Mouse (Mus musculus): ENCODE measurements around the gene Ckb.

Gene Ckb

GRCm38 (mm10) chr12:111670371-111670971 lies 1.7 kb downstream of the Ckb start:
- in situ Hi-C loops (cut with MboI, MseI) = no loop called here

- in situ Hi-C loops (cut with MboI, MseI) = no loop called here
Observed at GRCm38 (mm10) chr12:111669961-111670360, 2.2 kb downstream of the Ckb start.

- in situ Hi-C loops (cut with MboI, MseI) = no loop called here
Observed at GRCm38 (mm10) chr12:111669000-111669788, 2.9 kb downstream of the Ckb start.

- in situ Hi-C loops (cut with MboI, MseI) = no loop called here
Observed at GRCm38 (mm10) chr12:111668457-111668912, 3.7 kb downstream of the Ckb start.

GRCm38 (mm10) chr12:111667421-111667820 lies 4.7 kb downstream of the Ckb start:
- in situ Hi-C loops (cut with MboI, MseI) = no loop called here

- in situ Hi-C loops (cut with MboI, MseI) = no loop called here
Observed at GRCm38 (mm10) chr12:111666380-111666779, 5.8 kb downstream of the Ckb start.

DNA sequence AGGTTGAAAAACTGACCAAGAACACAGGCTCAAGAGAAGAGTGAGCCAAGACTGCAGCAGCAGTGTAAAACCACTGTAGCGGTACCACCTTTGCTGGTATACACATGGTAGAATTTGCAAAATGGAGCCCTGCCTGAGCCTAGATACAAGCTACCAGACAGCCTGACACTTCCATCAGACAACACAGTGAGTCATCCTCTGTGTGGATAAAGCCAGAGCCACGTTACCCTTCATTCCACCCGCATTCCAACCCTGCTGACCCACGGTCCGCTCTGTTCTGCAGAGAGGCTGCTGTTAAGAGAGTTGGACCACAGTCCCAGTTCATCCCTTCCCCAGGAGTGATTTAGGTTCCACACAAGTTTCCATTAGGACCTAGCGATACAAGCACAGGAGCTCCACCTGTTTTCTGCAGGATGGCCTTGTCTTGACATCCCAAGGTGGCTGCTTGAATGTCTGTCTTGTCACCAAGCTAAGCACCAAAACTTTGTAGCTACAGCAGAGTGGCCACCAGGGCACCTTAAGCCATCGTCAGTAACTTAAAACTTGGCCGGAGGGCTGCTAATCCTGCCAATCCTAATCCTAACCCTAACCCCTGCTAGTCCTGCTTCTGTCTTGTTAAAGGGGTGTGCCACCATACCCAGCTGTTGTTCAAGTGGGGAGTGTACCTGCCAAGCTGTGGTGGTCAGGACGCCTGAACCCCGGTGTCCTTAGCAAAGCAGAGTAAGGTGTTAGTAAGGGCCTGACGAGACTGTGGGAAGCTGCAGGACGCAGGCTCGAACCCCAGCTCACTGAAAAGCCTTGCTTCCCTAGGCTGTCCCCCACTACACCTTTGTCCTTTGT lies 6.9 kb downstream of the Ckb start:
- in situ Hi-C loops (cut with MboI, MseI) = no loop called here

GRCm38 (mm10) chr12:111664144-111664634 lies 7.9 kb downstream of the Ckb start:
- in situ Hi-C loops (cut with MboI, MseI) = loop anchor here (5.0 kb wide), 2 partner anchors 33 to 107 kb away; no protein-coding TSS in a partner anchor

GRCm38 (mm10) chr12:111663228-111664143 lies 8.7 kb downstream of the Ckb start:
- in situ Hi-C loops (cut with MboI, MseI) = loop anchor here (5.0 kb wide), 2 partner anchors 34 to 106 kb away; no protein-coding TSS in a partner anchor

DNA sequence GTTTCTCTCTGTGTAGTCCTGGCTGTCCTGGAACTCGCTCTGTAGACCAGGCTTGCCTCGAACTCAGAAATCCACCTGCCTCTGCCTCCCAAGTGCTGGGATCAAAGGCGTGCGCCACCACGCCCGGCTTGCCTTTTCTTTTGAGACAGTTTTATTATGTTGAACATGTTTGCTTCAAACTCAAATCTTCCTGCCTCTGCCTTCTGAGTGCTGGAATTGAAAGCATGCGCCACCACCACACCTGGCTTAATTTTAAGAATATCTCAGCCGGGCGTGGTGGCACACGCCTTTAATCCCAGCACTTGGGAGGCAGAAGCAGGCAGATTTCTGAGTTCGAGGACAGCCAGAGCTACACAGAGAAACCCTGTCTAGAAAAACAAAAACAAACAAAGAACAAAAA lies 10.6 kb downstream of the Ckb start:
- in situ Hi-C loops (cut with MboI, MseI) = loop anchor here (5.0 kb wide), 2 partner anchors 36 to 104 kb away; no protein-coding TSS in a partner anchor

DNA sequence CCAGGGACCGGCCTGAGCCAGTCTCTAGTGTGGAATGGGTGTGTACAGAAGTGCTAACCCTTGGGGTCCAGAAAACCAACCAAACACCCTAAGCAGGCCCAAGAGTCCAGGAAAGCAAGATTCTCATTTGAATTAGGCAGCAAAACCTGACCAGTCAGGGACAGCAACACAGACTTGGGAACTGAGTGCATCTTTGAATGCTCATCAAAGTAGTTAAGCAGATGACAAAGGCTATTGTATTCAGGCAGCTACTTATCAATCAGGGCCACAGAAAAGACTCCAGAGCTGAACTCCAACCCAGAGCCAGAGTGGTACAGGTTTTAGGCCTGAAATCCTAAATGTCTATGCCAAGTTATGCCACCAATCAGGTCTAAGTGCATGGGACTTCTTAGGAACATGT lies 11.5 kb downstream of the Ckb start:
- in situ Hi-C loops (cut with MboI, MseI) = loop anchor here (5.0 kb wide), 2 partner anchors 37 to 103 kb away; no protein-coding TSS in a partner anchor

DNA sequence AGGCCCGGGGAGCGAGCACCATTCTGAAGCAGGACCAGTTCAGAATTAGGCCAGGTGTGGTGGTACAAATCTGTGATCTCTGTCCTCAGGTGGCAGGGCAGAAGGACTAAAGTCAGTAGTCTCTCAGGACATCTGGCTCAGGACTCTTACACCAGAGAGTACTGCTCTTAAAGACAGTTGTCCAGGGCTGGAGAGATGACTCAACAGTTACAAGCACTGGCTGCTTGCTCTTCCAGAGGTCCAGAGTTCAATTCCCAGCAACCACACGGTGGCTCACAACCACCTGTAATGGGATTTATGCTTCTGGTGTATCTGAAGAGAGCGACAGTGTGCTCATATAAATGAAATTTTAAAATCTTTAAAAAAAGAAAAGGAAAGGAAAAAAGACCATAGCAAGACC lies 12.8 kb downstream of the Ckb start:
- in situ Hi-C loops (cut with MboI, MseI) = no loop called here

DNA sequence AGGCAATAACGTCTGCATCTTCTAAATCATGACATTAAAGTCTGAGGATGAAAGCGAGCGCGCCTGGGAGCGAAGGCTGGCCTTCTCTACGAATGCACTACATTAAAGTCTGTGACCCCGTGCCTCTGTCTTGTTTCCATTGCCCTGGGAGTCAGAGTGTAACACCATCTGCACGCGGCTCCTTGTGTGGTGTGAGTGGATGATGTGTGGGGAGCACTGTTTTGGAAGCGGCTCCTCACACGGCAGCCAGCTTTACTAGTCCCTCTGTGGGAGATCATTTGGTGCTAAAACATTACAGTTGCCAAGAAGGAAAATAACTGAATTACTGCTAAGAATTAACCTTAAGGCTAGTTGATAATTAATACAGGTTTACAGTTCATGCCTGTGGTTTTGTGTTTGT lies 16.4 kb downstream of the Ckb start:
- in situ Hi-C loops (cut with MboI, MseI) = no loop called here

- in situ Hi-C loops (cut with MboI, MseI) = no loop called here
Observed at GRCm38 (mm10) chr12:111653434-111653833, 18.7 kb downstream of the Ckb start.

DNA sequence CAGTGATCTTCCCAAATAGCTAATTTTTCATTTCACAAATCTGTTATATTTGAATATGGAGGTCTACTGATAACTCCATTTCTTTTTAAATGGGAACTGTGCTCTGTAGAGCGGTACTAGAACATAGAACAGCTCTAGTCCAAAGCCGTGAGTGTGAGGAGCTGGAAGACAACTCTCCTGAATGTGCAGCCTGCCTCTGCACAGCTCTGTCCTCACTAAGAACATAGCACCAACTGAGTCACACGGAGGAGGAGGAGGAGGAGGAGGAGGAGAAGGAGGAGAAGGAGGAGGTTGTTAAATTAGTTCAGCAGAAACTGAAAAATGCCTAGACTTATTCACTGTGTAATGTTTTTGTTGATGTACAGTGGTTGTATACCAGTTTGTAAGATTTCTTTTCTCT lies 19.2 kb downstream of the Ckb start:
- in situ Hi-C loops (cut with MboI, MseI) = no loop called here

GRCm38 (mm10) chr12:111648061-111648645 lies 24.0 kb downstream of the Ckb start:
- in situ Hi-C loops (cut with MboI, MseI) = no loop called here
